Mouse (Mus musculus) spleen, postnatal 10 days (tissue): Measurements from ENCODE around the gene Ap1m1.
A peak's percentile ranks its signal among the peaks of the same experiment; 100 is the strongest.

ENCODE experiments used
- DNase-seq, 2 experiments: peaks; one replicate each; pipeline ENCODE4 v3.0.0; 2021 to 2022; ENCODE audit warnings: low spot score in 2 of 2

Gene Ap1m1

GRCm38 (mm10) chr8:72293309-72293708 lies 53.5 kb downstream of the Ap1m1 start:
- DNase-seq, result no peak

GRCm38 (mm10) chr8:72295125-72295524 lies 55.3 kb downstream of the Ap1m1 start:
- no peak for DNase-seq

DNA sequence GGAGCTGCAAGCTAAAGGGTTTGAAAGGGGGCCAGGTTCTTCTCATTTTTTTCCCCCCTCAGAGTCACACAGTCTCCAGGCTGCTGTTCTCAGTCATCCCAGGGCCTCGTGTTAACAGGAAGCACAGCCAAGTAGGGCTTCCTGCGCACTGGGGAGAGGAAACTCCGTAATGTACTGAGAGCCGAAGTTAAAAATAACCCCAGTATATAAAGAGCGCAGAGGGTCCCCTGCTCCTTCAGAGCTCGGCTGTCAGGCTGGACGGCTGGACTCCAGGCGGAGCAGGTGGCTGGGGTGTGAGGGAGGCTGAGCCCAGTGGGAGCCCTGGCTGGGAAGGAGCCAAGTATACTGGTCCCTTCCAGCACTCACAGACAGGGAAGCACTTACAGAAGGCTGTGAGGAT lies 55.9 kb downstream of the Ap1m1 start:
- peak in 1 of 2 experiments; percentile 30 for DNase-seq

- no peak for DNase-seq
Observed at GRCm38 (mm10) chr8:72296561-72296960, 56.7 kb downstream of the Ap1m1 start.

DNA sequence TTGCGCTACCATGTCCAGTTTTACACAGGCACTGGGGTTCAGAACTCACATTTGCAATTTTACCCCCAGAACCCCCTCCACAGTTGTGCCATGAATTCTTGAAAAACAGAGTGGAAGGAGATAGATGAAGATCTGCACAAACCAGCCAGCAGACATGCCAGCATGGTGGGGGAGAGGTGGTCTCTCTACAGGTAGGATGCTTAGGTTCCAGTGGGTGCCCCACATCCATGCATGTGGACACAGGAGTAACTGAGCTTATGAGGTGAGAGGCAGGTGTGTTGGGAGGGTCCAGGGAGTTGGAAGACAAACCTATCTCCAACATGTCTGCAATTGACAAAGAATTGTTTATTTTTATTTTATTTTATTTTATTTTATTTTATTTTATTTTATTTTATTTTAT lies 59.1 kb downstream of the Ap1m1 start:
- no peak for DNase-seq

DNA sequence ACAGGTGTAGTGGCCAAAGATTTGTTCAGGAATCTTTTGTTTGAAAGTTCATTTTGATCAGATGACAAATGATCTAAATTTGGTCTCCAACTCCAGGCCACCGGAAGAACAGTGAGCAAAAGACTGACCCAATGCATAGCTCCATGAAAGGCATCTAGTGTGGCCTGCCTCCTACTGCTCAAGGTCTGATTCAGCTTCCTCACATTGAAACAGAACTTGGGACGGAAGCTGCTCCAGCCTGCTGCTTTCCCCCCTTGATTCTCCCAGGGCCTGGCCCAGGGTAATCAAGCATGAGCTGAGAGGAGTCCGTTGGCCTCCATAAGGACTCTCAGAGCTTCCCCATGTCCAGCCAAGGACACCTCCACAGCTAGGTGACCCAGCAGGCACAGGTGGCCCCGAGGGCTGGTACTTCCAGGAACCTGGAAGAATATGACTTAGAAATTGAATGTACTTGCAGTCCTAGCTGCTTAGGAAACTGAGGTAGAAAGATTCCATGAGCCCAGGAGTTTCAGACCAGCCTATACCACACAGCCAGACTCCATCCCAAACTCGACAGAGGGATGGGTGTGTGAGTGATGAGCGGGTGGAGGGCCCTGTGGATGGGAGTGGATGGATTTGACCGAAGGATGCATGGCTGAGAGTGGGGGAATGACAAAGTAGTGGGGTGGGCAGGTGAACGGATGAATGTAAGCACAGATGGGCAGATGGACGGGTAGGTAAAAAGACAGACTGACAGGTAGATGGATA lies 61.0 kb downstream of the Ap1m1 start:
- DNase-seq, result no peak

DNA sequence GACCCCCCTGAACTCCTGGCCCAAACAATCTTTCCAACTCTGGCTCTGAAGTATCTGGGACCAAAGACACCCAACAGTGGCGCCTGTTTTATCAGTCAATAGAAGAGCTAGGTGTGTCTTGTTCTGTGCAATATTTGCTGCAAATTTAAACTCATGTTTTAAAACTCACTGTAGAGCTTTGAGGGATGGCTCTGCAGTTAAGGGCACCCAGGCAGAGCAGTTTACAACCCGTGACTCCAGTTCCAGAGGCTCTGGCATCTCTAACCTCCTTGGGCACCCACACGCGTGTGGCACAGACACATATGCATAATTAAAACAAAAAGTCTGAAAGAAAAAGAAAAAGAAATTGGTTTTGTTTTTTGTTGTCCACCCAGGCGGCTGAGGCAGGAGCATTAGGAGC lies 61.7 kb downstream of the Ap1m1 start:
- no peak for DNase-seq

GRCm38 (mm10) chr8:72302986-72303612 lies 63.3 kb downstream of the Ap1m1 start:
- no peak for DNase-seq

DNA sequence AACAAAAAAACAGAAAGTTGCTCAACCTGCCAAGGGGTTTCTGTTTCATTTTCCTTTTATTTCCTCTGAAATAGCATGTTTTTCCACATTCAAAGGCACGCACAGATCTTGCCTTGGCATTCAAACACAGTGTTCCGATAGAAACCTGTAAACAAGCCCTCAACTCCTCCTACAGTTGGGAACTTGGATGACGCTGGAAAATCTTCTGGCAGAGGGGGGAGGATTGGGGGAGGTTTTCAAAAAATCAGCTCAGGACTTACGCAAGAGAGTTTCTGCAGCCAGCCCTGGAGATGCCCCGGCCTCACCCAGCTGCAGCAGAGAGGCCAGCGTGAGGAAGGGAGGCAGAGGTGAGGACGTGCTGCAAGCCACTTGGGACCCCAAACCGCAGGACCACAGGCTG lies 63.8 kb downstream of the Ap1m1 start:
- peak in 1 of 2 experiments; percentile 44 for DNase-seq

- DNase-seq, result no peak
Observed at GRCm38 (mm10) chr8:72305210-72305905, 65.5 kb downstream of the Ap1m1 start, which contains the start of gene Gm10282. Gene Gm10282, minus strand, starts transcription at chr8:72305260.

- DNase-seq, result no peak
Observed at GRCm38 (mm10) chr8:72306913-72307312, 67.1 kb downstream of the Ap1m1 start.
